Mouse (Mus musculus) midbrain, embryonic 12.5 days (tissue): ENCODE measurements around the gene Snx33. TPM values are rescaled to one million over a fixed set of nuclear protein-coding genes. Genes with fewer than 3 reads are reported as not detected.

Experiments used
- ATAC-seq: fragments of 200-750 bp; cut with Nextera tagmentation; 2 replicates; pipeline ENCODE4 v1.8.0; 2017; ENCODE audit warnings: low read depth, moderate TSS enrichment, moderate library complexity; ENCODE audit not compliant: low FRiP score
- H3K27ac ChIP-seq: fragments of 300-500 bp; sonication (generic); replicated peaks from 2 replicates; pipeline ENCODE4 v1.5.1; 2016; ENCODE audit warnings: mild to moderate bottlenecking
- H3K27me3 ChIP-seq: fragments of 300-500 bp; sonication (generic); 2 replicates; pipeline ENCODE4 v1.6.1; 2016; ENCODE audit warnings: mild to moderate bottlenecking
- H3K36me3 ChIP-seq: fragments of 300-500 bp; sonication (generic); 2 replicates; pipeline ENCODE4 v1.6.1; 2016
- H3K4me1 ChIP-seq: fragments of 300-500 bp; sonication (generic); 2 replicates; pipeline ENCODE4 v1.6.1; 2016
- H3K4me2 ChIP-seq: fragments of 300-500 bp; sonication (generic); replicated peaks from 2 replicates; pipeline ENCODE4 v1.6.1; 2016; ENCODE audit warnings: mild to moderate bottlenecking, moderate library complexity
- H3K4me3 ChIP-seq: fragments of 300-500 bp; sonication (generic); 2 replicates; pipeline ENCODE4 v1.5.1; 2016; ENCODE audit warnings: mild to moderate bottlenecking
- H3K9ac ChIP-seq: fragments of 300-500 bp; sonication (generic); replicated peaks from 2 replicates; pipeline ENCODE4 v1.6.1; 2016; ENCODE audit warnings: mild to moderate bottlenecking, moderate library complexity
- H3K9me3 ChIP-seq: fragments of 300-500 bp; sonication (generic); 2 replicates; pipeline ENCODE4 v1.6.1; 2016; ENCODE audit warnings: mild to moderate bottlenecking
- WGBS: fragments of 180-500 bp; shearing (Covaris S2); methylation state at CpG from one replicate; pipeline ENCODE4 v1.1.7; 2016; 5-methylcytosine and 5-hydroxymethylcytosine counted together
- polyA plus RNA-seq: library from polyadenylated mRNA; unstranded; fragments of >200 nt; fragmentation: Nextera tagmentation; extraction: Ambion mirVana; gene quantifications from 2 replicates; pipeline ENCODE4 v1.2.1, GENCODE M21; 2016

Snx33 gene
- polyA plus RNA-seq, 1 experiment from 2014 or later, result 7.8 TPM

GRCm38 (mm10) chr9:56900571-56900970, 27.6 kb downstream of the Snx33 start:
- Histone ChIP-seq H3K4me1 (no peaks in the 10 kb centered on the region), H3K9ac (no peak overlapping the region), H3K27me3 (no peaks in the 10 kb centered on the region), H3K27ac (no peak overlapping the region), H3K4me3 (no peak overlapping the region), H3K36me3 (no peaks in the 10 kb centered on the region), H3K9me3 (no peaks in the 10 kb centered on the region), H3K4me2 (no peak overlapping the region)
- ATAC-seq, result no peak
- WGBS, result 62% methylated on average over 9 of the region's 9 CpGs

- ATAC-seq, result no peak
- Histone ChIP-seq H3K27ac (no peak overlapping the region), H3K9me3 (no peaks in the 10 kb centered on the region), H3K4me2 (no peak overlapping the region), H3K9ac (no peak overlapping the region), H3K27me3 (no peaks in the 10 kb centered on the region), H3K4me1 (no peaks in the 10 kb centered on the region), H3K36me3 (no peaks in the 10 kb centered on the region), H3K4me3 (no peak overlapping the region)
Observed at GRCm38 (mm10) chr9:56900060-56900459, 28.1 kb downstream of the Snx33 start.

GRCm38 (mm10) chr9:56899409-56899808, 28.8 kb downstream of the Snx33 start:
- H3K9me3 ChIP-seq, result no peaks in the 10 kb centered on the region
- H3K27me3 ChIP-seq, result no peaks in the 10 kb centered on the region
- no peak overlapping the region for H3K9ac ChIP-seq
- H3K4me1 ChIP-seq, result no peaks in the 10 kb centered on the region
- H3K36me3 ChIP-seq, result no peaks in the 10 kb centered on the region
- no peak overlapping the region for H3K27ac ChIP-seq
- WGBS, result 70% methylated on average over 11 of the region's 11 CpGs
- ATAC-seq, result no peak
- no peak overlapping the region for H3K4me2 ChIP-seq
- H3K4me3 ChIP-seq, result no peak overlapping the region

- no peak overlapping the region for H3K4me3 ChIP-seq
Observed at GRCm38 (mm10) chr9:56896779-56897178, 31.4 kb downstream of the Snx33 start.

GRCm38 (mm10) chr9:56894006-56894405, 34.2 kb downstream of the Snx33 start:
- H3K9ac ChIP-seq, result no peak overlapping the region
- no peak overlapping the region for H3K4me2 ChIP-seq
- H3K36me3 ChIP-seq, result no peaks in the 10 kb centered on the region
- no peak for ATAC-seq
- H3K4me3 ChIP-seq, result no peak overlapping the region
- WGBS, result 22% methylated on average over 3 of the region's 3 CpGs
- H3K27ac ChIP-seq, result no peak overlapping the region
- peaks cover 27% of the 10 kb centered on the region for H3K27me3 ChIP-seq
- peaks cover 20% of the 10 kb centered on the region for H3K4me1 ChIP-seq
- no peaks in the 10 kb centered on the region for H3K9me3 ChIP-seq

More at GRCm38 (mm10) chr9:56896779-56897178, 31.4 kb downstream of the Snx33 start:
- WGBS, result 90% methylated on average over 12 of the region's 12 CpGs
- Histone ChIP-seq H3K9ac (no peak overlapping the region), H3K4me2 (no peak overlapping the region), H3K4me1 (peaks cover 13% of the 10 kb centered on the region), H3K9me3 (no peaks in the 10 kb centered on the region), H3K36me3 (no peaks in the 10 kb centered on the region), H3K27me3 (peaks cover 13% of the 10 kb centered on the region; the same call in 1 of the 2 replicates), H3K27ac (no peak overlapping the region)
- ATAC-seq, result no peak

GRCm38 (mm10) chr9:56893313-56893712, 34.9 kb downstream of the Snx33 start:
- Histone ChIP-seq H3K27me3 (peaks cover 27% of the 10 kb centered on the region), H3K4me1 (peaks cover 20% of the 10 kb centered on the region), H3K4me3 (no peak overlapping the region), H3K9me3 (no peaks in the 10 kb centered on the region), H3K36me3 (no peaks in the 10 kb centered on the region), H3K27ac (no peak overlapping the region), H3K9ac (no peak overlapping the region), H3K4me2 (no peak overlapping the region)
- 65% methylated on average over 8 of the region's 8 CpGs for WGBS
- ATAC-seq, result no peak

- Histone ChIP-seq H3K9me3 (no peaks in the 10 kb centered on the region), H3K4me3 (no peak overlapping the region), H3K4me2 (no peak overlapping the region), H3K36me3 (no peaks in the 10 kb centered on the region), H3K4me1 (peaks cover 20% of the 10 kb centered on the region), H3K27ac (no peak overlapping the region), H3K9ac (peak overlapping the region; percentile 37; the same call in 1 of the 2 replicates), H3K27me3 (peaks cover 27% of the 10 kb centered on the region)
- ATAC-seq, result no peak
- 85% methylated on average over 10 of the region's 10 CpGs for WGBS
Observed at GRCm38 (mm10) chr9:56892111-56892510, 36.1 kb downstream of the Snx33 start.

GRCm38 (mm10) chr9:56891517-56892011, 36.6 kb downstream of the Snx33 start:
- H3K9me3 ChIP-seq, result no peaks in the 10 kb centered on the region
- H3K9ac ChIP-seq, result peak overlapping the region; percentile 37; the same call in 1 of the 2 replicates
- peaks cover 20% of the 10 kb centered on the region for H3K4me1 ChIP-seq
- H3K4me2 ChIP-seq, result peak overlapping the region; percentile 45
- ATAC-seq, result peak; percentile 65
- 29% methylated on average over 12 of the region's 12 CpGs for WGBS
- H3K4me3 ChIP-seq, result 0 out of 2 replicates have a peak overlapping the region, but pooled peaks have one; percentile 20
- no peak overlapping the region for H3K27ac ChIP-seq
- H3K27me3 ChIP-seq, result peaks cover 27% of the 10 kb centered on the region
- H3K36me3 ChIP-seq, result no peaks in the 10 kb centered on the region

GRCm38 (mm10) chr9:56890522-56891250, 37.5 kb downstream of the Snx33 start:
- peaks cover 20% of the 10 kb centered on the region for H3K4me1 ChIP-seq
- no peak overlapping the region for H3K27ac ChIP-seq
- H3K36me3 ChIP-seq, result no peaks in the 10 kb centered on the region
- ATAC-seq, result no peak
- no peak overlapping the region for H3K9ac ChIP-seq
- H3K4me2 ChIP-seq, result no peak overlapping the region
- H3K9me3 ChIP-seq, result no peaks in the 10 kb centered on the region
- H3K27me3 ChIP-seq, result peaks cover 27% of the 10 kb centered on the region
- WGBS, result 72% methylated on average over 11 of the region's 11 CpGs
- H3K4me3 ChIP-seq, result no peak overlapping the region

- peak overlapping the region; percentile 43; the same call in 1 of the 2 replicates for H3K9ac ChIP-seq
- peak; percentile 44; the same call in 1 of the 2 replicates for ATAC-seq
Observed at GRCm38 (mm10) chr9:56889817-56890216, 38.4 kb downstream of the Snx33 start.

GRCm38 (mm10) chr9:56887581-56887980, 40.6 kb downstream of the Snx33 start:
- Histone ChIP-seq H3K4me2 (no peak overlapping the region), H3K9ac (no peak overlapping the region), H3K4me1 (peaks cover 10% of the 10 kb centered on the region), H3K9me3 (no peaks in the 10 kb centered on the region), H3K27me3 (peaks cover 22% of the 10 kb centered on the region), H3K4me3 (no peak overlapping the region), H3K36me3 (no peaks in the 10 kb centered on the region), H3K27ac (no peak overlapping the region)
- no peak for ATAC-seq
- WGBS, result 95% methylated on average over 16 of the region's 16 CpGs

More at GRCm38 (mm10) chr9:56889817-56890216, 38.4 kb downstream of the Snx33 start:
- peak overlapping the region; percentile 50 for H3K4me2 ChIP-seq
- H3K27me3 ChIP-seq, result peaks cover 27% of the 10 kb centered on the region
- H3K27ac ChIP-seq, result no peak overlapping the region
- peaks cover 20% of the 10 kb centered on the region for H3K4me1 ChIP-seq
- no peaks in the 10 kb centered on the region for H3K36me3 ChIP-seq
- H3K4me3 ChIP-seq, result peak overlapping the region; percentile 27; the same call in 1 of the 2 replicates
- no peaks in the 10 kb centered on the region for H3K9me3 ChIP-seq
- WGBS, result 6% methylated on average over 14 of the region's 14 CpGs

- Histone ChIP-seq H3K36me3 (no peaks in the 10 kb centered on the region), H3K4me2 (no peak overlapping the region), H3K4me3 (no peak overlapping the region), H3K9ac (no peak overlapping the region), H3K4me1 (peaks cover 6% of the 10 kb centered on the region), H3K27ac (no peak overlapping the region), H3K9me3 (no peaks in the 10 kb centered on the region), H3K27me3 (peaks cover 12% of the 10 kb centered on the region)
- 94% methylated on average over 15 of the region's 15 CpGs for WGBS
- no peak for ATAC-seq
Observed at GRCm38 (mm10) chr9:56886601-56887000, 41.6 kb downstream of the Snx33 start.
